Mouse (Mus musculus) layer of hippocampus, postnatal 10 days (tissue): ENCODE measurements around the gene Sos2. TPM values are rescaled to one million over a fixed set of nuclear protein-coding genes. Genes with fewer than 3 reads are reported as not detected.
A peak's percentile ranks its signal among the peaks of the same experiment; 100 is the strongest.
"Not testable (repeated sequence)": the region's sequence is repeated elsewhere in the genome, so short reads cannot be mapped to it uniquely, and the experiment has no call there.

Source experiments
- DNase-seq, 2 experiments: peaks; one replicate each; pipeline ENCODE4 v3.0.0; 2021; ENCODE audit warnings: low spot score in 2 of 2
- total RNA-seq, 2 experiments: library from RNA; stranded (reverse); gene quantifications; 2 replicates each; pipeline ENCODE4 v1.2.3; 2021

The Sos2 gene
- total RNA-seq, 2 experiments from 2014 or later, result 31.8 to 34.1 TPM

GRCm38 (mm10) chr12:69674576-69675537 is 6.8 kb downstream of the Sos2 start:
- no peak for DNase-seq

GRCm38 (mm10) chr12:69674176-69674575 is 7.5 kb downstream of the Sos2 start:
- DNase-seq, result no peak

- no peak for DNase-seq
These were observed 14.9 kb downstream of the Sos2 start for GRCm38 (mm10) chr12:69666721-69667120.

GRCm38 (mm10) chr12:69661658-69662057 is 20.0 kb downstream of the Sos2 start:
- no peak for DNase-seq

- not testable (repeated sequence) for DNase-seq
These were observed 27.7 kb downstream of the Sos2 start for GRCm38 (mm10) chr12:69653973-69654372.

- DNase-seq, result no peak
These were observed 32.1 kb downstream of the Sos2 start for GRCm38 (mm10) chr12:69649511-69649910.

- DNase-seq, result no peak
These were observed 35.6 kb downstream of the Sos2 start for GRCm38 (mm10) chr12:69645821-69646616.

GRCm38 (mm10) chr12:69644877-69645276 is 36.8 kb downstream of the Sos2 start:
- DNase-seq, result peak; percentile 43 to 48

- DNase-seq, result no peak
These were observed 38.8 kb downstream of the Sos2 start for GRCm38 (mm10) chr12:69642877-69643276.

GRCm38 (mm10) chr12:69634761-69635160 is 46.9 kb downstream of the Sos2 start:
- DNase-seq, result no peak

GRCm38 (mm10) chr12:69618590-69618989 is 63.1 kb downstream of the Sos2 start:
- not testable (repeated sequence) for DNase-seq

GRCm38 (mm10) chr12:69604367-69604766 is 77.3 kb downstream of the Sos2 start:
- DNase-seq, result no peak

- no peak for DNase-seq
These were observed 84.2 kb downstream of the Sos2 start for GRCm38 (mm10) chr12:69597446-69597845.

- no peak for DNase-seq
These were observed 88.5 kb downstream of the Sos2 start for GRCm38 (mm10) chr12:69593130-69593529.

GRCm38 (mm10) chr12:69583270-69583629 is 98.4 kb downstream of the Sos2 start:
- no peak for DNase-seq

GRCm38 (mm10) chr12:69582613-69583269 is 98.9 kb downstream of the Sos2 start, which contains the start of gene Vcpkmt:
Gene Vcpkmt (minus strand): TSS chr12:69583028.
- peak; percentile 83 to 89 for DNase-seq

GRCm38 (mm10) chr12:69582216-69582612 is 99.4 kb downstream of the Sos2 start:
- no peak for DNase-seq

- no peak for DNase-seq
These were observed 102.0 kb downstream of the Sos2 start for GRCm38 (mm10) chr12:69579623-69580022.

GRCm38 (mm10) chr12:69576120-69576627 is 105.5 kb downstream of the Sos2 start:
- no peak for DNase-seq

GRCm38 (mm10) chr12:69573916-69574881 is 107.5 kb downstream of the Sos2 start:
- peak; percentile 84 to 86 for DNase-seq
